Mouse (Mus musculus) telencephalon, adult 2 months (tissue): Measurements from ENCODE around the gene Itga6.
"Not testable (repeated sequence)": the region's sequence is repeated elsewhere in the genome, so short reads cannot be mapped to it uniquely, and the experiment has no call there.

ENCODE experiments used
- DNase-seq: peaks from one replicate; pipeline ENCODE4 v3.0.0-alpha.2; 2011; ENCODE audit warnings: low read depth, low spot score

Itga6 gene

DNA sequence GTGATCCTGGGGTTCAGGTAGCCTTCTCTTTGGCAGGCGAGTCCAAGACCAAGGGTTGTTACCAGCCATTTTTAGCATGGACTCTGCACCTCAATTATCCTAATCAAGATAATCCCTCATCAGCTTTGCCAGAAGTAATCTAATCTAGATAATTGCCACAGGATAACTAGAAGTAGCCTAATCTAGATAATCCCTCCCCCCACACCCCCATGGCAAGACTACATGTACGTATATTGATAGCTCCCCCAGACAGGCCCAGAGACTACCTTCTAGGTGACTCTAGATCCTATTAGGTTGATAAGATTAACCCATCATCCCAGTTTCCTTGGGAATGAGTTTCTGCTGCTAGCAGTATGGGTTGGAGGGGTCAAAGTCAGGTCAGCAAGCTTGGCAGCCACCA lies 146.1 kb downstream of the Itga6 start:
- no peak for DNase-seq

- DNase-seq = no peak
Observed at GRCm38 (mm10) chr2:71892741-71893349, 147.4 kb downstream of the Itga6 start.

DNA sequence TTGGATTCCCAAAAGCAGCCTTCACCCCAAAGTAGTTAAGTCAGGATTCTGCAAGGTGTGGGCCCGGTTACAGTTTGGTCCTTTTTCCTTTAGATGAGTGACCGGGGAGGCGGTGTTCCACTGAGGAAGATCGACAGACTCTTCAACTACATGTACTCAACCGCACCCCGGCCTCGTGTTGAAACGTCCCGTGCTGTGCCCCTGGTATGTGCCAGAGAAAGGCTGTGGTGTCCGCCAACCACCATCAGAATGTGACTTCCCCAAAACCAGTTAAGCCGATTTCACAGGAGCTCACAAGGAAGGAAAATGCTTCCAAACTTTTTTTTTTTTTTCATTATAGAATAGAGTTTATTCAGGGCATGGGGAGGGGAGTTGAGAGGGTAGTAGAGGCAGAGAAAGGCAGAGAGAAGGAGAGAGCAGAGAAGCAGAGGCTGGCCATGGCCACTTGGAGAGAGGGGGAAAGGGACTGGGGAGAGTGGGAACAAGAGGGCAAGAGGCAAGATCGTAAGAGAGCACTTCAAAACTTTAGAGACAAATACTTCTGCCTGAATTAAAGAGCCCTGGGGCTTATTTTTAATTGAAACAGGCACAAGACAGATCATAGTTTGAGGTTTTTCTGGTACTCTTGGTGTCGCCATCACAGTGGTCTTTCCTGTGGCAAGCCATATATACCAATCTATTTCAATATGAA lies 150.3 kb downstream of the Itga6 start:
- no peak for DNase-seq

- no peak for DNase-seq
Observed at GRCm38 (mm10) chr2:71897420-71897819, 152.0 kb downstream of the Itga6 start.

GRCm38 (mm10) chr2:71898335-71898856 lies 153.0 kb downstream of the Itga6 start:
- no peak for DNase-seq

DNA sequence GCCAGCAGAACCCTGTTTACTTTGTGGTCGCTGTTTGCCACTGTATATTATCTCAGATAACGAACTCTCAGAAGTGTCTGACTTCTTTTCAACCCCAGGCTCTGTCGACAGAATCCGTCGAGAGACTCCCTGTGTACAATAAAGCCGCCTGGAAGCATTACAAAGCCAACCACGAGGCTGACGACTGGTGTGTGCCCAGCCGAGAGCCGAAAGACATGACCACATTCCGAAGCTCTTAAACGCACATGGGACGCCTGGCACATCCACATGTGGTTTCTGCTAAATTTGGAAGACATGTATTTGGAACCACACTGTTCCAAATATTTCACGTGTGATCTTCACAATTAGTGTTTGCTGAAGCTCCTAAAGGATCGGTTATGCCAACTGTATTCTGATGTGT lies 154.5 kb downstream of the Itga6 start:
- DNase-seq = no peak

DNA sequence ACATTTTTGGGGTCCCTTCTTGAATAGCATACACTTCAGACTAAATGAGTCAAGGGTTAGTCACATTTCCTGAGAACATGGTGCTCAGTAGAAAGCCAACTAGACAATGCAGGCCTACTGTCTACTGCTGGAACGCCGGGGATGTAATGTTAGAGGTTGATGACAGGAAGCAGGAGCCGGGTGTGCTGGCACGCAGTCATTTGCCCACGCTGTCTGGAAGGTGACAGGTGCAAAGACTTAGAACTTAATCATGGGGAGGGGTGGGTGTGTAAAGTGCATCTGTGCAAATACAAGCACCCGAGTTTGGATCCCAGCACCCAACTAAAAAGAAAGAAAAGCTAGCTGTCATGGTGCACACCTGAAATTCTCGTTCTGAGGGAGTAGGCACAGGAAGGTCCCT lies 159.7 kb downstream of the Itga6 start:
- no peak for DNase-seq

GRCm38 (mm10) chr2:71906356-71906755 lies 160.9 kb downstream of the Itga6 start:
- not testable (repeated sequence) for DNase-seq
